Mouse (Mus musculus) liver, adult 10 weeks (tissue): Measurements from ENCODE around the gene Olfr777. TPM values are rescaled to one million over a fixed set of nuclear protein-coding genes. Genes with fewer than 3 reads are reported as not detected.

ENCODE experiments used
- polyA plus RNA-seq: library from polyadenylated mRNA; stranded (reverse); fragments of 350-450 nt; fragmentation: Illumina TruSeq; extraction: RNeasy Lipid Tissue Mini Kit (QIAGEN cat#74804); gene quantifications from one replicate; pipeline ENCODE4 v1.2.3, GENCODE M21; 2014; ENCODE audit warnings: low read depth, low replicate concordance

Olfr777 gene
- polyA plus RNA-seq: not detected

DNA sequence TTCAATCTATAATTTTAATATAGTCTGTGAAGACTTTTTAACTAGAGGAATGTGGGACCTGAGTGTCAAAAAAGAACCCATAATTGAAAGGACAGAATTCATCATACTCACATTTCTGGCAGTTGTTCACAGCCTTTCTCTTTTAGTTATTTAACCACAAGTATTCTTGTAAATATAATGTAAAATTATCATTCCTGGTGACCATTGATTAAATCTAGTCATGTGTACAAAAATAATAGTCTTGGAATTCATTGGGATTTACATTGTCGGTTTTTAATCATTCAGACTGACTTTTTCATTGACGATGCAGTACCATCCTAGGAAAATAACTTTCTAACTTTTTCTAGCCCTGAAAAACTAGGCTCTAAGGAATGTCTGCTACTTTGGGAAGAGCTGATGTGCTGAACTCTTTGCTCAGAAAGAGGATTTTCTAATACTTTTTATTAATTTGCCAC, at the start of gene Olfr777:
Gene Olfr777 (minus strand): TSS at position 405 of the 455 bp plus-strand sequence.

DNA sequence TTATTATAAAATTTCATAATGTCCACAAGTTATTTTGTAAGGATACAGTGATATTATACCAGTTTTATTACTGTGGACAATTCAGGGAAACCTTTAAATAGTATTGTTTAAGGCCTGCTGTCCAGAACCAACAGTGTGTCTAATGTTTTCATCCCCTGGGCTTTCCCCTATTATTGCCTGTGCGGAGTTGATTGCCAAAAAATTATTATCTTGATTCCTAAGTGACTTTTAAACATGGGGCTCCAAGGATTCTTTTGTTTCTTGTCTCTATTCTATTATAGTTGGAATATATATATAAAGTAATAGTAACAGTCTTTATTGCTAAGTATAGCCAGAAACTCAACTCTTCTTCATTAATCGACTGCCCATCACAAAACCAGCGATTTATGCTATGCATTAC, 46.5 kb upstream of the Olfr777 start, which contains the start of gene Olfr780:
Gene Olfr780 (plus strand): TSS at position 301 of the 400 bp plus-strand sequence.

DNA sequence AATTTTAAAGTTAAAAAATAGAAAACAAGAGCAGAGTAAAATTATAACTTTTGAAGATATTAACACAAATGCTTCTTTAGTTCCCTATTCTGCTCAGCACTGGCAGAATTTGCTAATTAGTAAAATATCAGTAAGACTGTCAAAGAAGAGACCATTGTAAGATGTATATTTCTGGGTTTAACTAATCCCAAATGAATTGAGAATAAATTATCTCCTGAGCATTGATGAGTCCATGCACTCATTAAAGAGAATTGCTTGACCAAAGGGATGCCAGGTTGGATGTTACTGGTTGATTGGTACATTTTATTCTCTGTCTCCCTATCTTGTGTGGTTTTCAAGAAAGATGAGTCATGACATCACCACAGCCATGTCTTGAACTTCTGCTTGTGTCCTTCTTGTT, 12.5 kb downstream of the Olfr777 start, which contains the start of gene Olfr776:
Gene Olfr776 (plus strand): TSS at position 301 of the 400 bp plus-strand sequence.

DNA sequence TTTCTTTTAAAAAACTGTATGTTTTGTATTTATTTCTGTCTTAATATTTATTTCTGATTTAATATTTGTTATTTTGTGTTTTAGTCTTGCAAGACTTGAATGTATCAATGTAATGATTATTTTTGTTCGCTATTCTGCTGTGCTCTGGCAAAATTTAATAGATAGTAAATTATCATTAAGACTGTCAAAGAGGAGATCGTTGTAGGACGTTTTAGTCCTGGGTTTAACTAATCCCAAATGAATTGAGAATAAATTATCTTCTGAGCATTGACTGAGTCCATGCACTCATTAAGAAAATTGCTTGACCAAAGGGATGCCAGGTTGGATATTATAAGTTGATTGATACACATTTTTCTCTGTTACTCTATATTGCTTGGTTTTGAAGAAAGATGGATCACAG, 23.2 kb downstream of the Olfr777 start, which contains the start of gene Olfr775:
Gene Olfr775 (plus strand): TSS at position 301 of the 400 bp plus-strand sequence.

DNA sequence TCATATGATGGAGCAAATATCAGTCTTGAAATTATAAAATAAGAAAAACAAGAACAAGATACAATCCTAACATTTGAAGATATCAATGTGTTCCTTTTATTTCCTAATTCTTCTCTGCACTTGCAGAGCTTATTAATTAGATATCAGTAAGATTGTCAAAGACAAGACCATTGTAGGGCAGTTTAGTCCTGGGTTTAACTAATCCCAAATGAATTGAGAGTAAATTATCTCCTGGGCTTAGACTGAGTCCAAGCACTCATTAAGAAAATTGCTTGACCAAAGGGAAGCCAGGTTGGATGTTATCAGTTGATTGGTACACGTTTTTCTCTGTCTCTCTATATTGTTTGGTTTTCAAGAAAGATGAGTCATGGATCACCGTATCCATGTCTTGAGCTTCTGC, 35.4 kb downstream of the Olfr777 start, which contains the start of gene Olfr774:
Gene Olfr774 (plus strand): TSS at position 301 of the 400 bp plus-strand sequence.

Other genes with a start within 250 kb of the Olfr777 start
- not detected for gene Olfr764-ps1, start 231.6 kb downstream of the Olfr777 start, polyA plus RNA-seq
- not detected for gene Olfr765, start 221.5 kb downstream of the Olfr777 start, polyA plus RNA-seq
- gene Olfr766-ps1, start 202.5 kb downstream of the Olfr777 start, polyA plus RNA-seq: not detected
- gene Olfr767, start 188.6 kb downstream of the Olfr777 start, polyA plus RNA-seq: not detected
- gene Olfr768, start 172.1 kb downstream of the Olfr777 start, polyA plus RNA-seq: not detected
- gene Olfr769, start 153.6 kb downstream of the Olfr777 start, polyA plus RNA-seq: not detected
- gene Olfr770, start 132.5 kb downstream of the Olfr777 start, polyA plus RNA-seq: not detected
- not detected for gene Olfr771, start 106.7 kb downstream of the Olfr777 start, polyA plus RNA-seq
- gene Olfr772, start 93.6 kb downstream of the Olfr777 start, polyA plus RNA-seq: not detected
- gene Olfr773, start 84.1 kb downstream of the Olfr777 start, polyA plus RNA-seq: not detected
- gene Olfr774, start 35.3 kb downstream of the Olfr777 start, polyA plus RNA-seq: not detected
- gene Olfr775, start 23.1 kb downstream of the Olfr777 start, polyA plus RNA-seq: not detected
- not detected for gene Olfr776, start 12.4 kb downstream of the Olfr777 start, polyA plus RNA-seq
- gene Olfr780, start 46.6 kb upstream of the Olfr777 start, polyA plus RNA-seq: not detected
- gene Olfr781, start 57.4 kb upstream of the Olfr777 start, polyA plus RNA-seq: not detected
- gene Olfr782, start 77.4 kb upstream of the Olfr777 start, polyA plus RNA-seq: not detected
- gene Olfr784, start 112.6 kb upstream of the Olfr777 start, polyA plus RNA-seq: not detected
- not detected for gene Olfr785, start 133.9 kb upstream of the Olfr777 start, polyA plus RNA-seq
- not detected for gene Olfr786, start 155.8 kb upstream of the Olfr777 start, polyA plus RNA-seq
- gene Olfr787, start 190.4 kb upstream of the Olfr777 start, polyA plus RNA-seq: not detected
- gene Olfr788, start 199.5 kb upstream of the Olfr777 start, polyA plus RNA-seq: not detected
- not detected for gene Olfr789, start 213.3 kb upstream of the Olfr777 start, polyA plus RNA-seq
- not detected for gene Olfr790, start 227.0 kb upstream of the Olfr777 start, polyA plus RNA-seq